Mouse (Mus musculus): ENCODE measurements at regions not wholly inside any gene's neighbourhood (a gene's known extent, or its start where the extent isn't known, plus 50 kb on each side); places are given as distances from the start of the nearest gene placed in this dataset.

GRCm38 (mm10) chr19:14162773-14163172 lies 249.4 kb downstream of the Olfr1505 start:
- Histone ChIP-seq H3K36me3 (ENCODE audit: control insufficient read depth, insufficient read depth, low read length) (no peaks in the 10 kb centered on the region), H3K4me1 (ENCODE audit: control insufficient read depth, insufficient read depth, low read length) (no peaks in the 10 kb centered on the region), H3K4me3 (ENCODE audit: insufficient read depth, low read depth, low read length) (no peak overlapping the region), H3K9ac (ENCODE audit: low read depth, low read length) (no peak overlapping the region), H3K79me2 (ENCODE audit: control insufficient read depth, insufficient read depth, low read length) (no peaks in the 10 kb centered on the region), H3K27ac (replicated peaks; ENCODE audit: insufficient read depth, low read depth, low read length) (no peak overlapping the region), H3K27me3 (ENCODE audit: control insufficient read depth, insufficient read depth, low read length) (no peaks in the 10 kb centered on the region)
- no peak for DNase-seq (ENCODE audit: extremely low read depth, low read depth, low spot score)
- TF ChIP-seq CTCF (IDR thresholded peaks at IDR 0.05; ENCODE audit: low read depth, low read length) (no peak), POLR2A (IDR thresholded peaks at IDR 0.05; ENCODE audit: extremely low read depth, insufficient read depth, low read length) (no peak)
- 49% methylated on average over 4 of the region's 4 CpGs for whole genome bisulfite sequencing

- DNase-seq (ENCODE audit: extremely low read depth, low read depth, low spot score), result no peak
- Histone ChIP-seq H3K9ac (ENCODE audit: low read depth, low read length) (no peak overlapping the region), H3K79me2 (ENCODE audit: control insufficient read depth, insufficient read depth, low read length) (no peaks in the 10 kb centered on the region), H3K4me3 (ENCODE audit: insufficient read depth, low read depth, low read length) (no peak overlapping the region), H3K36me3 (ENCODE audit: control insufficient read depth, insufficient read depth, low read length) (no peaks in the 10 kb centered on the region), H3K27me3 (ENCODE audit: control insufficient read depth, insufficient read depth, low read length) (no peaks in the 10 kb centered on the region), H3K27ac (replicated peaks; ENCODE audit: insufficient read depth, low read depth, low read length) (no peak overlapping the region), H3K4me1 (ENCODE audit: control insufficient read depth, insufficient read depth, low read length) (no peaks in the 10 kb centered on the region)
- TF ChIP-seq CTCF (IDR thresholded peaks at IDR 0.05; ENCODE audit: low read depth, low read length) (no peak), POLR2A (IDR thresholded peaks at IDR 0.05; ENCODE audit: extremely low read depth, insufficient read depth, low read length) (no peak)
- 90% methylated on average over 2 of the region's 2 CpGs for WGBS
These were observed 252.4 kb downstream of the Olfr1505 start for GRCm38 (mm10) chr19:14165775-14166174.

DNA sequence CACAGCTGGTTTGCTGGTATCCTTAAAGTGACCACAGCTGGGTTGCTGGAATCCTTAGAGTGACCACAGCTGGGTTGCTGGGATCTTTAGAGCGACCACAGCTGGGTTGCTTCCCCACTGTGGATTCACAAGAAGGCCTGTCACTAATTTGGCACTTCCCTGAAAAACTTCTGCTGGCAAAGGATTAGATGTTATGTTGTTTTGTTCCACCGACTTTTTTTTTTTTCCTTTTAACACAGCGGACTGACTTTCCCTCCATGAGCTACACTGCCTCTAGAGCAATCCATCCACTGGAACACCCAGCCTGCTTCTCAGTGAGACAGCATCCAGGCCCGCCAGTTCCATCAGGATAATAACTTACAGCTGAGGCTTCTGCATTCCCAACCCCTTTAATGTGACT lies 266.9 kb downstream of the Olfr1505 start:
- Histone ChIP-seq H3K79me2 (ENCODE audit: control insufficient read depth, insufficient read depth, low read length) (no peaks in the 10 kb centered on the region), H3K27me3 (ENCODE audit: control insufficient read depth, insufficient read depth, low read length) (no peaks in the 10 kb centered on the region), H3K4me3 (ENCODE audit: insufficient read depth, low read depth, low read length) (no peak overlapping the region), H3K27ac (replicated peaks; ENCODE audit: insufficient read depth, low read depth, low read length) (no peak overlapping the region), H3K9ac (ENCODE audit: low read depth, low read length) (no peak overlapping the region), H3K4me1 (ENCODE audit: control insufficient read depth, insufficient read depth, low read length) (no peaks in the 10 kb centered on the region), H3K36me3 (ENCODE audit: control insufficient read depth, insufficient read depth, low read length) (no peaks in the 10 kb centered on the region)
- TF ChIP-seq CTCF (IDR thresholded peaks at IDR 0.05; ENCODE audit: low read depth, low read length) (no peak), POLR2A (IDR thresholded peaks at IDR 0.05; ENCODE audit: extremely low read depth, insufficient read depth, low read length) (no peak)
- DNase-seq (ENCODE audit: extremely low read depth, low read depth, low spot score), result no peak
- 65% methylated on average over 4 of the region's 4 CpGs for WGBS

DNA sequence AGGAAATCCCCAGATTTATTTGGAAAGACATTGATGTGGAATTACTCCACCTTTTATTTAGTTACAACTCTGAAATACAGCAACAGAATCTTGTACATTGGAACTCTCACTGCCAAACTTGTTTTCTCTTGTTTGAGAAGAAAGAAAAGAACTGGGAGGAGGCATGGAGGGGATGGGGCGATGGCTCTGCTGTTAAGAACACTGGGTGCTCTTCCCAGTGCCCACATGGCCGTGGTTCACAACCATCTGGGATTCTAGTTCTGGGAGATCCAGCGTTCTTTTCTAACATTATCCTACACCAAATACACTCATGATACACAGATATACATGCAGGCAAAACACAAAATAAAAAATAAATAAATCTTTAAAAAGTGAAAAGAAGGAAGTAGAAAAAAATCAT lies 267.6 kb downstream of the Olfr1505 start:
- no peaks in the 10 kb centered on the region for H3K27me3 ChIP-seq (ENCODE audit: control insufficient read depth, insufficient read depth, low read length)
- 90% methylated on average over 3 of the region's 3 CpGs for WGBS
- H3K79me2 ChIP-seq (ENCODE audit: control insufficient read depth, insufficient read depth, low read length), result no peaks in the 10 kb centered on the region
- H3K4me1 ChIP-seq (ENCODE audit: control insufficient read depth, insufficient read depth, low read length), result no peaks in the 10 kb centered on the region
- no peak overlapping the region for H3K27ac ChIP-seq (replicated peaks; ENCODE audit: insufficient read depth, low read depth, low read length)
- no peak for DNase-seq (ENCODE audit: extremely low read depth, low read depth, low spot score)
- TF ChIP-seq CTCF (IDR thresholded peaks at IDR 0.05; ENCODE audit: low read depth, low read length) (no peak), POLR2A (IDR thresholded peaks at IDR 0.05; ENCODE audit: extremely low read depth, insufficient read depth, low read length) (no peak)
- H3K9ac ChIP-seq (ENCODE audit: low read depth, low read length), result no peak overlapping the region
- no peaks in the 10 kb centered on the region for H3K36me3 ChIP-seq (ENCODE audit: control insufficient read depth, insufficient read depth, low read length)
- no peak overlapping the region for H3K4me3 ChIP-seq (ENCODE audit: insufficient read depth, low read depth, low read length)

DNA sequence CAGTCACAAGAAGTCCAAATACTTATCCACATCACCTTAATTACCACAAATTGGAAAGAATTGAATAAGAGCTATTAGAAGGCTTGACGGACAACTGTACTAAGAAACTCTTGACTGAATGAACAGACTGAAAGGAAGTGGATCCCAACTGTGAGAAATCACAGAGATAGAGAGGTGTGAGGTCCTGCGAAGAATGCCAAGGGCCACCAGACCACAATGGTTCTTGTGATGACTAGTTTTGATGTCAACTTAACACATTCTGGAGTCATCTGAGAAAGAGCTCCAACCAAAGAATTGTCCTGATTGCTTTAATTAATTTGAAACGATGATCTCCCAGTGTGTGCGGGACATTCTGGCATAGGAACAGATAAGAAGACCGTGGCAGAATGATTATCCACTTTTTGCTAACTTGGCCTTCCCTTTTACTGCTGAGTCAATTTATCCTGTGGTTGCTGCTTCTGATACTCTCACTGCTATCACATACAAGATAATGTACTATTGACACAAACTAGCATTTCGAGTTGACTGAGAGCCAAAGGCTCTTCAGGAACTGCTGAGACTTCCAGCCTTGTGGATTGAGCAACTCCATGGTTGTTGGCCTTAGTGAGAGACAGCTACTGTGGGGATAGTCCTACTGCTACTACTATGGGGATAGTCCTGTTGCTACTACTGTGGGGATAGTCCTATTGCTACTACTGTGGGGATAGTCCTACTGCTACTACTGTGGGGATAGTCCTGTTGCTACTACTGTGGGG lies 268.5 kb downstream of the Olfr1505 start:
- Histone ChIP-seq H3K27ac (replicated peaks; ENCODE audit: insufficient read depth, low read depth, low read length) (no peak overlapping the region), H3K4me1 (ENCODE audit: control insufficient read depth, insufficient read depth, low read length) (no peaks in the 10 kb centered on the region), H3K79me2 (ENCODE audit: control insufficient read depth, insufficient read depth, low read length) (no peaks in the 10 kb centered on the region), H3K27me3 (ENCODE audit: control insufficient read depth, insufficient read depth, low read length) (no peaks in the 10 kb centered on the region), H3K36me3 (ENCODE audit: control insufficient read depth, insufficient read depth, low read length) (no peaks in the 10 kb centered on the region), H3K9ac (ENCODE audit: low read depth, low read length) (no peak overlapping the region), H3K4me3 (ENCODE audit: insufficient read depth, low read depth, low read length) (no peak overlapping the region)
- 58% methylated on average over 6 of the region's 6 CpGs for WGBS
- peak; percentile 27 for DNase-seq (ENCODE audit: extremely low read depth, low read depth, low spot score)
- no peak for TF ChIP-seq POLR2A (IDR thresholded peaks at IDR 0.05; ENCODE audit: extremely low read depth, insufficient read depth, low read length)
- TF ChIP-seq CTCF (IDR thresholded peaks at IDR 0.05; ENCODE audit: low read depth, low read length), result no peak

GRCm38 (mm10) chr19:14191820-14192219 lies 278.5 kb downstream of the Olfr1505 start:
- Histone ChIP-seq H3K27me3 (ENCODE audit: control insufficient read depth, insufficient read depth, low read length) (no peaks in the 10 kb centered on the region), H3K9ac (ENCODE audit: low read depth, low read length) (no peak overlapping the region), H3K27ac (replicated peaks; ENCODE audit: insufficient read depth, low read depth, low read length) (no peak overlapping the region), H3K36me3 (ENCODE audit: control insufficient read depth, insufficient read depth, low read length) (no peaks in the 10 kb centered on the region), H3K4me3 (ENCODE audit: insufficient read depth, low read depth, low read length) (no peak overlapping the region), H3K79me2 (ENCODE audit: control insufficient read depth, insufficient read depth, low read length) (no peaks in the 10 kb centered on the region), H3K4me1 (ENCODE audit: control insufficient read depth, insufficient read depth, low read length) (no peaks in the 10 kb centered on the region)
- no peak for DNase-seq (ENCODE audit: extremely low read depth, low read depth, low spot score)
- WGBS, result 93% methylated on average over 3 of the region's 3 CpGs
- no peak for TF ChIP-seq POLR2A (IDR thresholded peaks at IDR 0.05; ENCODE audit: extremely low read depth, insufficient read depth, low read length)
- TF ChIP-seq CTCF (IDR thresholded peaks at IDR 0.05; ENCODE audit: low read depth, low read length), result no peak

Measured in liver, adult 2 months (tissue).